Mouse (Mus musculus) gastrocnemius, adult 8-10 months (tissue): ENCODE measurements around the gene Ftl1. TPM values are rescaled to one million over a fixed set of nuclear protein-coding genes. Genes with fewer than 3 reads are reported as not detected.
"Not testable (repeated sequence)": the region's sequence is repeated elsewhere in the genome, so short reads cannot be mapped to it uniquely, and the experiment has no call there.

Experiments
- DNase-seq, 2 experiments: peaks; one replicate each; pipeline ENCODE4 v3.0.0; 2022; ENCODE audit warnings: low spot score in 2 of 2
- total RNA-seq, 4 experiments: library from RNA; stranded (reverse); gene quantifications; 2 replicates each; pipeline ENCODE4 v1.2.4; 2022

Ftl1 gene
- total RNA-seq = 100 to 1,000 TPM in 3 of 4 experiments, 10 to 100 TPM in 1; 83.2 to 132 (median 121) TPM

- DNase-seq = peak; percentile 97 to 98
Observed at GRCm38 (mm10) chr7:45459564-45460140, at the start of gene Ftl1. Gene Ftl1 (minus strand): TSS chr7:45459884.

GRCm38 (mm10) chr7:45509181-45509882 lies 49.6 kb upstream of the Ftl1 start:
- no peak for DNase-seq

- no peak for DNase-seq
Observed at GRCm38 (mm10) chr7:45508561-45508960, 48.9 kb upstream of the Ftl1 start.

GRCm38 (mm10) chr7:45507583-45507982 lies 47.9 kb upstream of the Ftl1 start:
- no peak for DNase-seq

- DNase-seq = no peak
Observed at GRCm38 (mm10) chr7:45498427-45498826, 38.7 kb upstream of the Ftl1 start.

- no peak for DNase-seq
Observed at GRCm38 (mm10) chr7:45494548-45494947, 34.9 kb upstream of the Ftl1 start.

- DNase-seq = peak; percentile 44 to 63
Observed at GRCm38 (mm10) chr7:45492951-45493350, 33.3 kb upstream of the Ftl1 start.

- no peak for DNase-seq
Observed at GRCm38 (mm10) chr7:45492225-45492844, 32.7 kb upstream of the Ftl1 start.

- no peak for DNase-seq
Observed at GRCm38 (mm10) chr7:45491264-45491663, 31.6 kb upstream of the Ftl1 start.

GRCm38 (mm10) chr7:45490822-45491221 lies 31.1 kb upstream of the Ftl1 start:
- no peak for DNase-seq

GRCm38 (mm10) chr7:45489578-45489977 lies 29.9 kb upstream of the Ftl1 start:
- no peak for DNase-seq

GRCm38 (mm10) chr7:45488293-45489204 lies 28.9 kb upstream of the Ftl1 start, which contains the start of gene Dhdh:
Gene Dhdh (minus strand): TSS chr7:45488805.
- peak; percentile 68 to 79 for DNase-seq

GRCm38 (mm10) chr7:45487861-45488292 lies 28.2 kb upstream of the Ftl1 start:
- DNase-seq = no peak

- DNase-seq = no peak
Observed at GRCm38 (mm10) chr7:45486761-45487415, 27.2 kb upstream of the Ftl1 start, which contains the start of gene Gm45808. Gene Gm45808 (minus strand): TSS chr7:45486811.

GRCm38 (mm10) chr7:45486158-45486557 lies 26.5 kb upstream of the Ftl1 start:
- DNase-seq = no peak

- DNase-seq = not testable (repeated sequence)
Observed at GRCm38 (mm10) chr7:45484985-45485384, 25.3 kb upstream of the Ftl1 start.

GRCm38 (mm10) chr7:45482166-45482565 lies 22.5 kb upstream of the Ftl1 start:
- DNase-seq = no peak

- DNase-seq = peak in 1 of 2 experiments; percentile 50
Observed at GRCm38 (mm10) chr7:45481374-45481927, 21.8 kb upstream of the Ftl1 start, which contains the start of gene Tulp2. Gene Tulp2 (plus strand): TSS chr7:45481877.

- not testable (repeated sequence) for DNase-seq
Observed at GRCm38 (mm10) chr7:45480310-45480709, 20.6 kb upstream of the Ftl1 start.

- DNase-seq = no peak
Observed at GRCm38 (mm10) chr7:45478774-45479173, 19.1 kb upstream of the Ftl1 start.
